Mouse (Mus musculus) spleen, adult 10 weeks (tissue): ENCODE results near the gene Rpe65. TPM values are rescaled to one million over a fixed set of nuclear protein-coding genes. Genes with fewer than 3 reads are reported as not detected.

Experiments used
- polyA plus RNA-seq: library from polyadenylated mRNA; stranded (reverse); fragments of 350-450 nt; fragmentation: Illumina TruSeq; extraction: RNeasy Lipid Tissue Mini Kit (QIAGEN cat#74804); gene quantifications from one replicate; pipeline ENCODE4 v1.2.3, GENCODE M21; 2015; ENCODE audit warnings: low replicate concordance; ENCODE audit not compliant: insufficient read depth

Gene Rpe65
- polyA plus RNA-seq = not detected

DNA sequence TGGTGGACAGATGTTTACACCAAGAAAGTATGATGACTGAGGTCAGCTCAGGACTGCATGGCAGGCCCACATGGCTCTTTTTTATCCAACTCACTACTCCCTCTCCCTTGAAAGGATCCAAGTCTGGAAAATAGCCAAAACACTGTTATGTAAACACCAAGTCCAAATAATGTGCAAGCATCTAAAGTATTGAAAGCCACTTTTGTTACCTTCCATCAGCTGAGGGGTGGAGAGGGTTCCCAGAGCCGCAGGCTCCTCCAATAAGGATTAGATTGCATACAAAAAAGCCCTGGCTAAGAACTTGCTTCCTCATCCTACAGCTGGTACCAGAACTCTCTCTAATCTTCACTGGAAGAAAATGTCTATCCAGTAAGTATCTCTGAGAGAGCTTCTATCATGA lies at the start of gene Rpe65:
TSS of gene Rpe65 (plus strand) at position 301 of the 400 bp plus-strand sequence.

Other genes starting within 250 kb of the Rpe65 start
- gene Depdc1a, start 103.7 kb upstream of the Rpe65 start, polyA plus RNA-seq = 6.6 TPM
- 46.0 TPM for gene Wls, start 240.5 kb downstream of the Rpe65 start, polyA plus RNA-seq